Mouse (Mus musculus): ENCODE measurements around the gene Ccnt1.

DNA sequence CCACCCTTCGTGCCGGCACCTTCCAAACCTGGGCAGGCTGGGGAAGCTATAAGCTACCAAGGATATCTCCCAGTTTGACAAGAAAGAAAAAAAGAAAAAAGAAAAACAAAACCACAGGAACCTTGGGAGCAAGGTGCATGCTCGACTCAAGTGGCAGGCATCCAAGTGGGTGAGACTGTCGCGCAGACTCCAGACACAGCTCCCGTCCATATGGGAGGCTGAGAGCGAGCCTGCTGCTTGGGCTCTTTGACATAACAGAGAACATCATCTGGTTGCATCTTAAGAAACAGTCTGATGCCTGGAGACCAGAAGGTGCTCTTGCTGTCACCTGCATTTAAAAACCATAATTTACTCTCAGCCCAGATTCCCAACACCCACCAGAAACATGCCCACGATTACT is 11.7 kb upstream of the Ccnt1 start:
- TF ChIP-seq POLR2A (IDR thresholded peaks at IDR 0.05; ENCODE audit: extremely low read depth, insufficient read depth, low read length), result no peak
- TF ChIP-seq CTCF (IDR thresholded peaks at IDR 0.05; ENCODE audit: low read depth, low read length), result no peak
